Mouse (Mus musculus): ENCODE data around the gene Zkscan16.

Gene Zkscan16

GRCm38 (mm10) chr4:59000614-59001013, 57.2 kb downstream of the Zkscan16 start:
- DNase-seq (ENCODE audit: low spot score): peak; percentile 55

DNA sequence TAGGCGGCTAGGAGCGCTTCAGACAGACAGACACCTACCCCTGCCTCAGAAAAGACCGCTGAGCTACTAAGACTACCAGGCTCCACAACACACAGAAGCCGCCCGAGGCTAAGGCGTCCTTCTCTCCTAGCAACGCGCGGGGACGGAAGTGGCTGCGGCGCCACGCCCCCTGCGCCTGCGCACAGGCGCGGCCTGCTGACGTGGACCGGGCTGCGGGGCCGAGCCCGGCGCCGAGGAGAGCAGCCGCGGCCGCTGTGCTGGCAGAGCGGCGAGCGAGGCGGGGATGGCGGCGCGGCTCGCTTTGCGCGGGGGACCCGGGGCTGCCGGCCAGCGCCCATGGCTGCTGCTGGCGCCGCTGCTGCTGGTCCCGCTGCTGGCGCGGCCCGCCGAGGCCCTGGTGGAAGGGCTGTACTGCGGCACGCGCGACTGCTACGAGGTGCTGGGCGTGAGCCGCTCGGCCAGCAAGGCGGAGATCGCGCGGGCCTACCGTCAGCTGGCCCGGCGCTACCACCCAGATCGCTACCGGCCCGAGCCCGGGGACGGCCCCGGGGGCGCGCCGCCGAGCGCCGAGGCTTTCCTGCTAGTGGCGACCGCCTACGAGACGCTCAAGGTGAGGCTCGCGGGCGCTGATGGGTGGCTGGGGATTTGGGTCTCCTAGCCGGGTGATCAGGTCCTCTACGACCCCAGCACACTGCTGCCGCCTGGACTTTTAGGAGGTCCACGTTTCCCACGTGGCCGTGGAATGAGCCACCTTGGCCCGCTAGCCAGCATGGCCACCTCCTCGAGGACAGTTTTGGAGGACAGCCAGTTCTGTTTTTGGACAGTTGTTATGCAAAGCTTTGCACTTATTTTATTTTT, 59.7 kb downstream of the Zkscan16 start, which contains the start of gene Gm20503:
Gm20503 (plus strand) TSS at position 263 of the 858 bp plus-strand sequence.
- peak; percentile 87 for DNase-seq (ENCODE audit: low spot score)

- DNase-seq (ENCODE audit: low spot score): no peak
These were observed 60.4 kb downstream of the Zkscan16 start for GRCm38 (mm10) chr4:59003806-59004200.

- DNase-seq (ENCODE audit: low spot score): no peak
These were observed 62.8 kb downstream of the Zkscan16 start for GRCm38 (mm10) chr4:59006211-59006610.

- no peak for DNase-seq (ENCODE audit: low spot score)
These were observed 63.6 kb downstream of the Zkscan16 start for GRCm38 (mm10) chr4:59007016-59007415.

Measured in c-Kit-positive CD71-positive TER-119-positive erythroid progenitor cells, embryonic 14.5 days (primary cell).